Mouse (Mus musculus) left cerebral cortex, adult 11 months (tissue): ENCODE data around the gene Cfl2.

Experiments
- DNase-seq: peaks from one replicate; pipeline ENCODE4 v3.0.0; 2022; ENCODE audit warnings: low spot score

The Cfl2 gene

DNA sequence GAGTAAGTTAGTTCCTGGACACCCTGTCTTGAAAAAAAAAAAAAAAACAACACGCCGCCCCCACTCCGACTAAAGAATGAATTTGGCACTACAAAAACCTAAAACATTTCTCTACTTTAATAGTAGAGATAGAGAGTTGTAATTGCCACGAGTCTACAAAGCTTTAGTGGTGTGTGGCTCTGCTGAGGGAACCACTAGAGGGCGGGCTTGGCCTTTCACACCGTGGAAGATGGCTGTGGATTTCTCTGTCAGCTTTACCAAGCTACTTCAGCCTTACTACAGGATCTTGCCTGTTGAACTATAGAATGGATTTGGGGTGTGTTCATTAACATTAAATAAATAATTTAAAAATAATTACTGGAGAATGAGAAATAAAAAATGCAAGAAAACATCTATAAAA lies 32.1 kb downstream of the Cfl2 start:
- DNase-seq = peak; percentile 66

DNA sequence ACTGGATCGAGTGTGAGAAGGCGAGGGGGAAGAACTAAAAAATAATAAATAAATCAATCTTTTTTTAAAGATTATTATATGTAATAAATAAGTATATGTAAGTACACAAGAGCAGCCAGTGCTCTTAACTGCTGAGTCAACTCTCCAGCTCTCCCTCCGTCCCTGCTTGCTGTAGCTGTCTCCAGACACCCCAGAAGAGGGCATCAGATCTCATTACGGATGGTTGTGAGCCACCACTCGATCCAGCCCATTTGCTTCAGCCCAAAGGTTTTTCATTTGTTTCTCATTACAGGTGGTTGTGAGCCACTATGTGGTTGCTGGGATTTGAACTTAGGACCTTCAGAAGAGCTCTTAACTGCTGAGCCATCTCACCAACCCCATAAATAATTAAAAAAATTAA lies 32.8 kb downstream of the Cfl2 start:
- DNase-seq = no peak

DNA sequence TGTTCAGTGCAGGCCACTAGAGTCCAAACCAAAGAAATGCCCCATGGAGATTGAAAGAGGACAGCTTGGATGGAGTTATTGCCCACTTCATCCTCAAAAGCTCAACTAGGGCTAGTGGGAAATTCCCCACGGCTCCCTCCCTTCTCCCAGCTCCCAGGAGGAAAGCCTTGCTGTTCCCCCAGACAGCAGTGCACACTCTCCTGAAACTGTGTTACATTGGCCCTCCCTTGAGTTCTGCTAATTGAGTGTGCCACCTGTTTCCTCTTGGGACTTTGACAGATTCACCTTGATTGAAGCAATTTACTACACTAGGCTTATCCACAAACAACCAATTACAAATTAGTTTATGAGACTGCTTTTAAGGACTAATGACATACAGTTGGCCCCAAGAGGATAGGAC lies 34.6 kb downstream of the Cfl2 start:
- DNase-seq = no peak

DNA sequence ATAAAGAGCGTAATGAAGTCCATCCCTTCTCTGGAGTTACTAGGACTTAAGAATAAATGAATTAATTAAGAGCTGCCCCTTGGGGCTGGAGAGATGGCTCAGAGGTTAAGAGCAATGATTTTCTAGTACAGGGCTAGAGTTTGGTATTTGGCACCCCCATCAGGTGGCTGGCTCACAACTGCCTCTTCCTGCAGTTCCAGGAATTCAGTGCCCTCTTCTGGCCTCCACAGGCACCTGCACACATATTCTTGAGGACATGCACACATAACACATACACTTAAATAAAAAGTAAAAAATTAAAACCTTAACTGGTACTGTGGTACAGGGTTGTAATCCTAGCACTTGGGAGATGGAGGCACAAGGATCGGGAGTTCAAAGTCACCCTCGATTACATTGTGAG lies 37.5 kb downstream of the Cfl2 start:
- no peak for DNase-seq

DNA sequence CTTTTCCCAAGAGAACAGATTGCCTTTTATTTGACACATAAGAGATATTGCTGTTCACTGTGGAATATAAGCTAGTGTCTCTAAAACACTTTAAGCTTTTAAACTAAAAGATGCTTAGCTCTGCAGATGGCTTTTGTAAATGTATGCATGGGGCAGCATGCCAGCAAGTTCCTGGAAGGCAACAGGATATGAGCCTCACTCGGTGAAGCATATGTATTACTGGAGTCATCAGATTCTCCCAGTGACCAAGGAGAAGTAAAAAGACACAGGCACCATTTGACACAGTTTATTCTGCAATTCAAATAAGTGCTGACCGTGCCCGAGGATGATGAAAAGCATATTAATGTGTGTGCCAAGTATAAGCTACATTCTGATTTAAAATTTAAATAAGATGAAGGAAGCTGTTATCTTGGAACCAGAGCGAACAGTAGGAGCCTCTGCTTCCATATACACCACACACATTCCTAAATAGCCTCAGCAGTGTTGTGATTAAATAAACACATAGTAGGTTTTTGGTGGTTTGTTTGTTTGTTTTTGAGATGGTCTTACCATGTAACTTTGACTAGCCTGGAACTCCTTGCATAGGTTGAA lies 39.7 kb downstream of the Cfl2 start:
- DNase-seq = peak; percentile 57

DNA sequence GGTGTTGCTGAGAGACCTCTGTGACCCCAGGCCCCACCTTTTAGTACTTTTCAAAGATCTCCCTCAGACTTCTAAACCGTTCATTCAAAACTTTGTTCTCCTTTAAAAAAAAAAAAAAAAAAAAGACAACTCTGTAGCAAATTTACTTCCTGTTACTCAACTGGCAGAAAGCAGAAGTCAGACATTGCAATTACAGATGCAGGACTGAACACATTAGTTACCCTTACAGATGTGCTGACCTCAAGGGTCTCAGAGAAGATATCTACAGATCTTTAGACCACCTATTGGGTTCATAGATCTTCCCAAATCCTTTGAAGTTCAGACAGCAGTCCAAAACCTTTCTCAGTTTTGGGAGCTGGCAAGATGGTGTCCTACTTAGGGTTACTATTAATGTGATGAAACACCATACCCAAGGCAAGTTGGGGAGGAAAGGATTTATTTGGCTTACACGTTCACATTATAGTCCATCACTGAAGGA lies 42.0 kb downstream of the Cfl2 start:
- no peak for DNase-seq

DNA sequence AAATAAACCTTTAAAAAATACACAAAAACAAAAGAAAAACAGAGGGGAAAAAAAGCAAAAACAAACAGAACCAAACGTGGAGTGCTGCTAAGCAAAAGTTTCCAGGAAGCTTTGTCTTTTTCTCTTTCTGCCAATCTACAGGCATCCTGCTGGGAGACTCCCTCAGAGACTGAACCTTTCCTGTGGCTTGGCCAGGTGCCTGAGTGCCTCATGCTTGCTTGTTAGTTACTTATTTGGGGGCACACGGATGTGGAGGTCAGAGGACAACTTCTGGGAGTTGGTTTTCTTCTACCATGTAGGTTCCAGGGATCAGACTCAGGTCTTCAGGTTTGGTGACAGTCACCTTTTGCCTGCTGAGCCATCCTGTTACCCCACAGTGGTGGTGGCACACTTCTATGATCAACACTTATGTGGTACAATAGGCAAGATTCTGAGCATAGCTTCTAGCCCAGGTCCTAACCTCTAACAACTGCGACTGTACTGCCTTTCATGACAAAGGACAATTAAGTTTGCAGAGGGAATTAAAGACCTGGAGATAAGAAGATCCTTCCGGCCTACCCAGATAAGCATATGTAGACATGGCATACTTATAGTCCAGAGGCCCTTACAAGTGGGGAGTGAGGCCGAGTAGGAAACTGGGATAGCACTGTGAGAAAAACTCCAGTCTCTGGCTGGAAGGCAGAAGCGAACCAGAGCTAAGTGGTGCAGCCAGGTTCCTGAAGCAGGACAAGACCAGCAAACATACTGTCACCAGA lies 43.3 kb downstream of the Cfl2 start:
- DNase-seq = no peak

DNA sequence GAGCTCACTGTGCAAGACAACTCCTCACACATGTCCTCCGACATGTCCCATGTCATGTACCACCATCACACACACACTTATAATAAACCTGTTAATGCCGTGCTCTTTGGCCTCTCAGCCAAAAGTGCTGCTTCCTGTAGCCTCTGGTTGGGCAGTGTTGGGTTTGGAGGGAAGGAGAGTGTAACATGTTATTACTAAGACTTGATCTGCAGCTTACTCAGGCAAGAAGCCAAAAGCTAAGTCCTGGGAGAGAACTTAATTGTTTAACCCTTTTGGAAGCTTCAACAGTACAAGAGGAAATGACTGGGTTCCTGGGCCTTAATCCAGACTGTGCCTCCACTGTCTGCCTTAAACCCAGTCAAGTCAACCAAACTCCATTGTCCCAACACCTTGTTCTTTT lies 52.5 kb downstream of the Cfl2 start:
- DNase-seq = no peak
